Mouse (Mus musculus) stomach, postnatal 0 days (tissue): ENCODE data around the gene Tmem256. TPM values are rescaled to one million over a fixed set of nuclear protein-coding genes. Genes with fewer than 3 reads are reported as not detected.

Experiments used
- ATAC-seq: fragments of 200-750 bp; cut with Nextera tagmentation; 2 replicates; pipeline ENCODE4 v1.8.0; 2017; ENCODE audit not compliant: low FRiP score, low TSS enrichment
- DNase-seq: peaks from one replicate; pipeline ENCODE4 v3.0.0-alpha.2; 2016; ENCODE audit warnings: low spot score
- H3K27ac ChIP-seq: fragments of 300-500 bp; sonication (generic); replicated peaks from 2 replicates; pipeline ENCODE4 v1.5.1; 2014; ENCODE audit warnings: mild to moderate bottlenecking, control low read depth
- H3K27me3 ChIP-seq: fragments of 300-500 bp; sonication (generic); 2 replicates; pipeline ENCODE4 v1.6.1; 2014; ENCODE audit warnings: low read length; ENCODE audit not compliant: control insufficient read depth, insufficient read depth
- H3K36me3 ChIP-seq: fragments of 300-500 bp; sonication (generic); 2 replicates; pipeline ENCODE4 v1.6.1; 2014; ENCODE audit warnings: low read length, mixed read lengths; ENCODE audit not compliant: control insufficient read depth, insufficient read depth
- H3K4me1 ChIP-seq: fragments of 300-500 bp; sonication (generic); replicated peaks from 2 replicates; pipeline ENCODE4 v1.6.1; 2014; ENCODE audit warnings: antibody characterized with exemption; ENCODE audit not compliant: control insufficient read depth, insufficient read depth
- H3K4me2 ChIP-seq: fragments of 300-500 bp; sonication (generic); replicated peaks from 2 replicates; pipeline ENCODE4 v1.6.1; 2014; ENCODE audit warnings: low read depth, mild to moderate bottlenecking, control low read depth, moderate library complexity
- H3K4me3 ChIP-seq: fragments of 300-500 bp; sonication (generic); 2 replicates; pipeline ENCODE4 v1.5.1; 2014; ENCODE audit warnings: low read depth, low read length, control low read depth
- H3K9ac ChIP-seq: fragments of 300-500 bp; sonication (generic); 2 replicates; pipeline ENCODE4 v1.6.1; 2014; ENCODE audit warnings: mild to moderate bottlenecking, low read length, control low read depth, mixed read lengths
- H3K9me3 ChIP-seq: fragments of 300-500 bp; sonication (generic); 2 replicates; pipeline ENCODE4 v1.6.1; 2016; ENCODE audit warnings: low read length; ENCODE audit not compliant: control insufficient read depth
- CTCF ChIP-seq: IDR thresholded peaks from 2 replicates; pipeline ENCODE4 v1.5.1; 2016; ENCODE audit warnings: antibody characterized with exemption, low read depth, mild to moderate bottlenecking, moderate library complexity
- EP300 ChIP-seq: optimal IDR thresholded peaks from 2 replicates; pipeline ENCODE3; 2016; ENCODE audit warnings: antibody characterized with exemption
- WGBS: fragments of 180-500 bp; shearing (Covaris S2); extraction: QIAGEN DNeasy Blood & Tissue Kit; methylation state at CpG from one replicate; pipeline ENCODE4 v1.1.7; 2014; 5-methylcytosine and 5-hydroxymethylcytosine counted together
- polyA plus RNA-seq: library from polyadenylated mRNA; unstranded; fragments of >200 nt; fragmentation: Nextera tagmentation; extraction: Ambion mirVana; gene quantifications from 2 replicates; pipeline ENCODE4 v1.2.1, GENCODE M21; 2015

The Tmem256 gene
- polyA plus RNA-seq, 1 experiment from 2014 or later: 366 TPM

DNA sequence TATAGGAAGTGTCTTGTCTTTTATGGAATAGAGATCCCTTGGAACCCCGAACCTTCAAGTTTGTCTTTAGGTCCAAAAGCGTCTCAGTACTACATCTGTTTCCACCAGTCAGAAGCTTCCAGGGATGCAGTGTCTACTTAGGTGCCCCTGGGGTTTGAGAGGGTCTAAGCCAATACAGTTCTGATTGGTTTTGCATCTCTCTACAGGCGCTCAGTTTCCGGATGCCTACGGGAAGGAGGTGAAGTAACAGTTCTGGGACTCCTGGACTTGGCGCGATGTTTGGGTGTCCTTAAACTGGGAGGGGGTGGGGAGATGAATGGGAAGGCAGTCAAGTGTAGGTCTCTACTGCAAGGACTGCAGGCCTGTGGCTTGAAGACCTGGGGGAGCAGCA is 395 bp downstream of the Tmem256 start:
- no peaks in the 10 kb centered on the region for H3K9me3 ChIP-seq
- no peak for ATAC-seq

DNA sequence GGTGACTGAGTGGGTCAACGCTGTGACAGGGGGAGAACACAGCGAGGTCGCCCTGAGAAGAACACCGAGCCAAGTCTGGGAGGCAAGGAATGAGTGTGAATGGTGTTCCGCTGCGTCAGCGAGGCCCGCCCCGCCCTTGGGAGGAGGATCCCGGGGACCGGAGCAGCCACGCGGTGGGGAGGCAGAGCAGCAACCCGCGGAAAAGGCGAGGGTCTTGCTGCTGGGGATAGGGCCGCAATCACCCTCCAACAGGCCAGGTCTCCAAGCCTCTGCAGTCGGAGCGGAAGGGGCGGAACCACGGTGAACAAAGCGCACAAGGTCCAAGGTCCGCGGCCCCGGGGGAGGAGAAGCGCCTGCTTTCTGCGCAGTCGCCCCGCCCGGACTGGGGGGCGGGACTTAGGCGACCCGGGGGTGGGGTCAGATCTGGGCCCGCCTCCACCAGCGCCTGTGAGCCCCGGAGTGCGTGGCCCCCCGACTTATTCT is 7.9 kb downstream of the Tmem256 start, which contains the start of gene Plscr3:
Plscr3 (plus strand) TSS at position 179 of the 483 bp plus-strand sequence.
- peak within 1 kb of the TSS; percentile 94 for H3K27ac ChIP-seq
- H3K4me2 ChIP-seq: peak within 1 kb of the TSS; percentile 83
- peaks cover 20% of the 10 kb centered on the region for H3K36me3 ChIP-seq
- H3K27me3 ChIP-seq: no peaks in the 10 kb centered on the region
- H3K4me3 ChIP-seq: peak within 1 kb of the TSS; percentile 85
- H3K4me1 ChIP-seq: no peaks in the 10 kb centered on the region; the same call in none of the 2 replicates
- peak within 1 kb of the TSS; percentile 83 for H3K9ac ChIP-seq
- ATAC-seq (peak; percentile 93), DNase-seq (peak; percentile 96)
- WGBS: under 1% methylated on average over 36 of the region's 38 CpGs
- no peak for TF ChIP-seq EP300
- peak; percentile 30; the same call in 1 of the 2 replicates for TF ChIP-seq CTCF
- no peaks in the 10 kb centered on the region for H3K9me3 ChIP-seq

More for the DNA sequence above, 395 bp downstream of the Tmem256 start:
- peak overlapping the region; percentile 67 for H3K4me2 ChIP-seq
- peak overlapping the region; percentile 67 for H3K4me3 ChIP-seq
- H3K27me3 ChIP-seq: no peaks in the 10 kb centered on the region
- TF ChIP-seq CTCF (no peak), EP300 (no peak)
- H3K4me1 ChIP-seq: peaks cover 5% of the 10 kb centered on the region
- H3K27ac ChIP-seq: peak overlapping the region; percentile 87
- 2% methylated on average over 7 of the region's 7 CpGs for WGBS
- H3K9ac ChIP-seq: peak overlapping the region; percentile 82
- H3K36me3 ChIP-seq: 0 out of 2 replicates have a peak, but pooled peaks cover 2% of the 10 kb centered on the region
- DNase-seq: peak; percentile 43

DNA sequence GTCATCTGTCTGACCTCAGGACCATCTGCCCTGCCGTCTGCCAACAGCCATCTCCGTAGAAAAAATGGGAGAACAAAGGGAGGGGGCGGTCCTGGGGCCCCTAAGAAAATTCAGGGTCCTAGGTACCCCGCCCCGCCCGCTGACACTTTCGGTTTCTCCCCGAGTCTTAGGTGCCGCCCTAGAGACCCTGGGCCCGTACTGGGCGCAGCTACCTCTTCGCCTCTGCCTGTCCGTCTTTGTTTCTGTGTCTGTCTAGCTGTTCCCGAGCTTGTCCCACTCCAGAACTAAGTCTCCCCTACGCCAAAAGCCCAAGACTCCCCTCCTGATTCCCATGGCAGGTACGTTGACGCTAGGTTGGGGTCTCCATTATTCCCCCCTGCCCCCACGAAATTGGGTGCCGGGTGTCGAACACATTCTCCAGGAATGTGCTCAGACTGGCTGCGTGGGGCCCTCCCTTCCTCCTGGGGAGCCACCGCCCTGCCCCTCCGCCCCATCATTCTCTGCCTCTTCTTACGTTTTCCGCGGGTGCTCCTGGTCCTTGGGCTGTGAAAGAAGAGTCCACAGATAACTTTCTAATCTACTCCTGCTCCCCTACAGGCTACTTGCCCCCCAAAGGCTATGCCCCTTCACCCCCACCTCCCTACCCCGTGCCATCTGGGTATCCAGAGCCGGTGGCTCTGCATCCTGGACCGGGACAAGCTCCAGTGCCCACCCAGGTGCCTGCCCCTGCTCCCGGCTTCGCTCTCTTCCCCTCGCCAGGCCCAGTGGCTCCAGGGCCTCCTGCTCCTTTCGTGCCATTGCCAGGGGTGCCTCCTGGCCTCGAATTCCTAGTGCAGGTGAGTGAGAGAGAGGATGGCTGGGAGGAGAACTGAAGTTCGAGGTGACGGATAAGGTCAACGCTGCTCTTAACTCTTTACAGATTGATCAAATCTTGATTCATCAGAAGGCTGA is 8.7 kb downstream of the Tmem256 start:
- H3K36me3 ChIP-seq: peaks cover 25% of the 10 kb centered on the region
- ATAC-seq: peak; percentile 24; the same call in 1 of the 2 replicates
- H3K27ac ChIP-seq: peak overlapping the region; percentile 94
- peak overlapping the region; percentile 83 for H3K9ac ChIP-seq
- H3K27me3 ChIP-seq: no peaks in the 10 kb centered on the region
- H3K4me2 ChIP-seq: peak overlapping the region; percentile 83
- H3K4me3 ChIP-seq: peak overlapping the region; percentile 85
- peak; percentile 73 for DNase-seq
- WGBS: 8% methylated on average over 37 of the region's 37 CpGs
- H3K9me3 ChIP-seq: no peaks in the 10 kb centered on the region
- TF ChIP-seq EP300 (peak; percentile 50), CTCF (no peak)
- no peaks in the 10 kb centered on the region; the same call in none of the 2 replicates for H3K4me1 ChIP-seq

DNA sequence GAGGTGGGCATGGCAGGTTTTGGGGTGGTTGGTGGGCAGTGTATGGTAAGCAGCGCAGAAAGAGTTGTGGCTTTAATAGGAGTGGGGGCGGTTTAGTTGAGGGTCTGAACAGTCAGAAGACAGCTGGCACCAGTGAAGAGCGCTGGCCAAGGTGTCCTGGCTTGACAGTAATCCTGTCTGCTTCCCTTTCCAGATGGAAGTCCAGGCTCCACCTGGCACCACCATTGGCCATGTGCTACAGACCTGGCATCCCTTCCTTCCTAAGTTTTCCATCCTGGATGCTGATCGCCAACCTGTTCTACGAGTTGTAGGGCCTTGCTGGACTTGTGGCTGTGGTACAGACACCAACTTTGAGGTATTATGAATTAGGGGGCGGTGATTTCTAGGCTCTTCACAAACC is 9.7 kb downstream of the Tmem256 start:
- H3K27ac ChIP-seq: no peak overlapping the region
- TF ChIP-seq CTCF: no peak
- no peak for TF ChIP-seq EP300
- WGBS: 93% methylated on average over 6 of the region's 6 CpGs

DNA sequence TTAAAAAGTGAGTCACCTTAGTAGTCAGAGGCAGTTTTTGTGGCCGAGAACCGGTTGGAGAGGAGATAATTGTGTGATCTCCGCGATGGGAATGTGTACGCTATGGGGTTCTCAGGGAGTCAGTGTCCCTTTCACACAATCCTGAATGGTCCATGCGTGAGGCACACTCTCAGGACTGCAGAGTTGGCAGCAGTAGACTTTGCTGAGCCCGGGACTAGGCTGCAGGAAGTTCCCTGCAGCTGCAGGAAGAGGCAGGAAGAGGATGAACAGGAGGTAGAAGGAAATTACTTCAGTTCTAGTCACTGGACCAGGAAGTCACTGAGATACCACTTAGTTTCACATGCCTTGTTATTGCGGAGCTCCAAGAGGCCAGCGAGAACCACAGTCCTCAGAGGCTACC is 10.8 kb downstream of the Tmem256 start:
- TF ChIP-seq EP300 (no peak), CTCF (no peak)
- Histone ChIP-seq H3K4me3 (no peak overlapping the region), H3K27ac (no peak overlapping the region), H3K4me1 (no peaks in the 10 kb centered on the region; the same call in none of the 2 replicates), H3K4me2 (no peak overlapping the region), H3K36me3 (peaks cover 25% of the 10 kb centered on the region), H3K27me3 (no peaks in the 10 kb centered on the region), H3K9ac (no peak overlapping the region), H3K9me3 (no peaks in the 10 kb centered on the region)
- ATAC-seq: no peak
- WGBS: 76% methylated on average over 9 of the region's 9 CpGs
- no peak for DNase-seq

More for the DNA sequence above, 9.7 kb downstream of the Tmem256 start:
- peak overlapping the region; percentile 83 for H3K4me2 ChIP-seq
- no peak for ATAC-seq
- peaks cover 25% of the 10 kb centered on the region for H3K36me3 ChIP-seq
- no peaks in the 10 kb centered on the region for H3K9me3 ChIP-seq
- H3K9ac ChIP-seq: no peak overlapping the region
- H3K4me3 ChIP-seq: no peak overlapping the region; the same call in 1 of the 2 replicates
- H3K27me3 ChIP-seq: no peaks in the 10 kb centered on the region
- DNase-seq: no peak
- H3K4me1 ChIP-seq: no peaks in the 10 kb centered on the region; the same call in none of the 2 replicates

DNA sequence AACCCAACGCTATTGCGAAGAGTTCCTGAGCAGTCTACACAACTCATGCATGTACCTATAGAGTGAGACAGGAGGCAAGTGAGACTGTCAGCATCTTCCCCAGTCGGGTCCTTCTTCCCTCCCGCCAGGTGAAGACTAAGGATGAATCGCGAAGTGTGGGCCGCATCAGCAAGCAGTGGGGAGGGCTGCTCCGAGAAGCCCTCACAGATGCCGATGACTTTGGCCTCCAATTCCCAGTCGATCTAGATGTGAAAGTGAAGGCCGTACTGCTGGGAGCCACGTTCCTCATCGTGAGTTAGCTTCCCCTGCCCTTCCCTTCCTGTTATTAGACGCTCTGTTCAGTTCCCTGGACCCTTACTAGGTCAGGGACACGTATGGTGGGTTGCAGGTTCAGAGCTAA is 11.6 kb downstream of the Tmem256 start:
- Histone ChIP-seq H3K27me3 (no peaks in the 10 kb centered on the region), H3K4me1 (no peaks in the 10 kb centered on the region; the same call in none of the 2 replicates), H3K4me3 (no peak overlapping the region), H3K9ac (no peak overlapping the region), H3K27ac (no peak overlapping the region), H3K36me3 (peaks cover 25% of the 10 kb centered on the region), H3K4me2 (no peak overlapping the region), H3K9me3 (no peaks in the 10 kb centered on the region)
- 89% methylated on average over 15 of the region's 15 CpGs for WGBS
- DNase-seq: no peak
- no peak for TF ChIP-seq EP300
- no peak for TF ChIP-seq CTCF
- ATAC-seq: no peak
